Mouse (Mus musculus): Measurements from ENCODE around the gene Wdr63.

Gene Wdr63

DNA sequence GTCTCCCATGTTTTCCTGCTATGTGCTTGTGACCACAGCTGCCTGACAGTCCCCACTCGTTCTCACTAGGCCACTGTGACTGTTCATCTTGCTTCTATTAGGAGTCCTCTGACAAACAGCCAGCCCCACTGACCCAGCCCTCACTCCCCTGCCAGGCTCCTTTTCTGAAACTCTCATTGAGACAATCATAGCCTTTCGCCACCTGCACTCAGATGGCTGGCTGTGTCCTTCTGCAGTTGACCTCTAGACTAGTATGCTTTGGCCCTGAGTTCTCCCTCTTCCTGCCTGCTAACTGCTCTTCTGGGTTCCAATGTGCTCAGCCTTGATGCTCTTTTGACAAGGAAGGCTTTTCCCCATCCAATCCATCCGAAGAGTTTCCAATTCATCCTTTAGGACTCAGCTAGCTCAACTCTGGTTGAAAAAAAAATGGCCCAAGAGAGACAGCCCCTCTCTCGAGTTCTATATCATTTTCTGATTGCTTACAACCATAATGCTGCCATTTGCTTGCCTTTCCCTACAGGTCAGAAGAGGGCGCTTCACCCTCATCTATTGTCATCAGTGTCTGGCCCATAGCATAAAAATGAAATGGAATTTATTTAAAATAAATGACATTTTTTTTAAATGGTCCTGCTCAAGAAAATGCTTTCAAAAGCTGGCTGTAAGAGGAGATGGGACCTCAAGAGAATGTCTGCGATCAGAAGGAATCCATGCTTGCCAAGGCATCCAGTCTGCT lies 54.7 kb downstream of the Wdr63 start:
- no peak for DNase-seq (ENCODE audit: low spot score in 2 of 2)

DNA sequence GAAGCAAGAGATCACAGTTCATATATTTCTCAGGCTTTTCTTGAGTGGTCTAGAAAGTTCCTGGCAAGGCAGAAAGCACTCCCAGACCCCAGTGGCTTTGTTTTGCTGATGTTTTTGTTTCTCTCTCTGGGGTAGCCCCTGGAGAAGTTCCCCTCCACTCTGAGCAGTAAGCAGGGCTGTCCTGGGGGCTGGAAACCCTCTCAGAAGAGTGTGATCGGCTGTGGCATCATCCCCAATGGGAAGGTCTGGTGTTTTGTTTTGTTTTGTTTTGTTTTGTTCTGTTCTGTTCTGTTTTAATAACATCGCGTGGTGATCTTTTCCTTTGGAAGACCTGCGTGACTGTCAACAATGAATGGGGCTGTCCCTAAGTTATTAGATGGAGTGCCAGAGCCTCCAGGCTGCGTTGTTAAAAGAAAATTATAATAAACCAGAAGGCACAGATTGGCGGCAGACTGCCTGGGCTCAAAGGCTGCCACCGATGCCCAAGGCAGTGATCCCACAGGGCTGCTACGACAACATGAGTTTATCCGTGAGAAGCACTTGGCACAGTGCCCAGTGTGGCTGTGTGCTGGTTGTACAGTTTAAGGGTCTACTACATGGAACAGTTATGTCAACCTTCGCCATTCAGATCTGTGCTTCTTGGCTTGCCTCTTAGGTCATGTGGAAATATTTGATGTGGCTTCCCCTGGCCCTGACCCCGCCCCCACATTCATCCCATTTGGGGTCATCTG lies 56.5 kb downstream of the Wdr63 start:
- DNase-seq (ENCODE audit: low spot score in 2 of 2) = no peak

DNA sequence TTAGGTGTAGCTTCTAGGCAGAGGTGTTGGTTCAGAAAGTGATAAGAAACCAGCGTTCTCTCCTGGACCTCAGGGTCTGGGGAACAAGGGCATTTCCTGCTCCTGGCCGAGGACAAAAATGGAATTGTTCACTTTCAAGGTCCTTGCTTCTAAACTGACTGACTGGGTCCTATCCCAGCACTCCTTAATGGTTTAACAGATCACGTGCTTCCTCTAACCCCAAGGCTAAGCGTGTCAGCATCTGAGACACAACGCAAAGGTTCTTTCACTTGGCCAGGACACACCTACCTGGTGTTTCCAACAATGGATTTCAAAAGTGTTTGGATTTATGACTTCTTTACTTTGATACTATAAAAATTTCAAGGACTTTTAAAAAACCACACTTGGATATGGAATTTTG lies 58.0 kb downstream of the Wdr63 start:
- DNase-seq (ENCODE audit: low spot score in 2 of 2) = no peak

DNA sequence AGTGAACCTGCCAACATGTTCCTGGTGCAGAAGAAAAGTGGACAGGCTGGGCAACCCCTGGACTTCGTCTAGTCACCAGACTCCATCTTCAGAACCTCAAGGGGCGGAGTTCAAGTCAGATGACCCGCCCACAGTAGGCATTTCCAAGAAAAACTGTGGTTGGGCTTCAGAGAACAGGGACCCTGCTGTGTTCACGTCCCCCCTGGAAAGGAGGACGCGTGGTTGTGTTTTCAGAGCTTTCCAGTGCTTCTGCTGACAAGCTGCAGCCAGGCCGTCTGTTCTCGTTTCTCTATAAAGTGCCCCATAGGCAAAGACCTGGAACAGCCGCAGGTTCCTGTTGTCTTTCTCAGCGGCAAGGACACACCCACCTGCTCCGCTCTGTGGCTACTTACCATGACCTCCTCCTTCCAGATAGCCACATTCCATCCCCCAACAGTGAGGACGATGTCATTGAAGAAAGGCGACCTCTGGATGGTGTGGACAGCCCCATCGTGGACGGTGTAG lies 60.2 kb downstream of the Wdr63 start:
- no peak for DNase-seq (ENCODE audit: low spot score in 2 of 2)

DNA sequence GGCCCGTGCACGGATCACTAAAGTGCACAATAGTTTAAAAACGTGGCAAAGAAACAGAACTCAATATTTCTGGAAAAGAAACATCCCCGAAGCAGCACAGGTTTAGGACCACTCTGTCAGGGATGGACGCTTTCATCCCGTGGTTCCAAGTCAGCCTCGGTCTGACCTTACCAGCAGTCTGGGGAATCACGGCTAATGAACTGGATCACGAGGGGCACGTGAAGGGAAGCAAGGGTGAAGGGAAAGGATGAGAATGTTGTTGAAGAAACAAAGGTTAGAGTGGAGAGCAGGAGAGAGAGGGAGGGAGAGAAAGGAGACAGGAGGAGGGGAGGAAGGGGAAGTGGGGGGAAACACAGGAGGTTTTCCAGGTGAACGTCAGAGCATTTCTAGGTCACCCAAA lies 61.9 kb downstream of the Wdr63 start:
- no peak for DNase-seq (ENCODE audit: low spot score in 2 of 2)

DNA sequence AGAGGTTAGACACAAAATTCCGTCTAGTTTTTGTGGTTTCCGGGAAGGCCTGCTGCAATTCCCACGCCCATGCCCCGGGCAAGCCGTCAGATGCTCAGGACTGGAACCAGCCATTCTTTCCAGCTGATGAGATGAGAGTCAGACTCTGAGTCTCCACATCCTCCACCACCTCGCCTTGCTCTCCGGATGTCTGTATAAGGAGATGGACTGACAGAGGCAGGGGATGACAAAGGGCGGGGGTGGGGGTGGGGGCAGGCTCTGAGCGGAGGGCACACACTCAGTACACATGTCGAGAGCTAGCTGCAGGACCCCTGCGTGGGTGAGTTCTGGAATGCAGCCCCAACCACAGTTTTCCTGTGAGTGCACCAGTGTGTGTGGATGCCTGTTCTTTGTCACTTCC lies 63.0 kb downstream of the Wdr63 start:
- no peak for DNase-seq (ENCODE audit: low spot score in 2 of 2)

DNA sequence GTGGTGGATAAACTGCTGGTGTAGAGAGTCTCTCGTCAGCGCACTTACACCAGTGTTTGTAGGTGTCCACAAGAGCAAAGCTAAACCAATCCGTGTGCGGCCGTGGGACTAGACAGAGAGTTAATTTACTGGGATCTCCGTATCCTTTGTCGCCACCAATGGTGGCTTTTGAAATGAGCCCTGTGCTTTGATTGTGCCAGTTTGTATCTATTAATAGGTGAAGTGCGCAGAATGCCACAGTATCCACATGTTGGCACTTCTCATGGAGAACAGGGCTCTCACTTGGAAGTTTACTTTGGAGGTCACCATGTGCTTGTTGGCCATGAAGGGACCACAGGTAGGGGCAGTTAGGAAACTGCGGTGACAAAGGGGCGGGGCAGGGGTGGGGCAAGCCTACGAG lies 66.5 kb downstream of the Wdr63 start:
- DNase-seq (ENCODE audit: low spot score in 2 of 2) = no peak

DNA sequence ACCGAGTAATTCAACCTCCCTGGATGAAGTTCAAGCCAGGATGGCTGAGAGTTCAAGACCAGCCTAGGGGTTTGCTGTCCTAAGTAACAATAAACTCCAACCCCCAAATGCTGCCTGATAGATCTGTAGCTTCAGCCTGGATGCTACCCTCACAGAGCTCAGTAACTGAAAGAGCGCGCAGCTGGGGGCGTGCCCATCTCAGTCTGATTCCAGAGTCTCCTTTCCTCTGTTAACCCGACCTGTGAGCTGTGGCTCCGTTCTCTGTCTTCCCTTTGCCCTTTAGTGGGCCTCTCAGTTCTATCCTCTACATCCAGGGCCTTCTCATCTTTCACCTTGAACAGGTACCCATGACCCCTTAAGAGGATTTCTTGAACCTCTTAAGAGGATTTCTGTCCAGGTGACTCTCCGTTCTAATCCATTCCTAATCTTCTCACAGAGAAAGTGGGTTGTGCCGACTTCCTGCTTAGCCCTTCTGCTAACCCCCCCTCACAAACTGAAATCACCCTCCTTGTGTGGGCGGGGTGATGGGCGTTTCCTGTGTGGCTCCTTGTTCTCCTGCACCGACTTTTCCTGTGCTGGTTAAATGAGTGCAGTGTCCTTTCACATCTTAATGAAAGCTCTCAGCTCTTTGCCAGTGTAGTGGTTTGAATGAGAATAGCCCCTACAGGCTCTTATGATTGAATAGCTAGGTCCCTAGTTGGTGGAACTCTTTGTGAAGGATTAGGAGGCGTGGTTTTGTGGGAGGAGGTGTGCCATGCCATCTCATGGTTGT lies 68.6 kb downstream of the Wdr63 start:
- DNase-seq (ENCODE audit: low spot score in 2 of 2) = no peak

DNA sequence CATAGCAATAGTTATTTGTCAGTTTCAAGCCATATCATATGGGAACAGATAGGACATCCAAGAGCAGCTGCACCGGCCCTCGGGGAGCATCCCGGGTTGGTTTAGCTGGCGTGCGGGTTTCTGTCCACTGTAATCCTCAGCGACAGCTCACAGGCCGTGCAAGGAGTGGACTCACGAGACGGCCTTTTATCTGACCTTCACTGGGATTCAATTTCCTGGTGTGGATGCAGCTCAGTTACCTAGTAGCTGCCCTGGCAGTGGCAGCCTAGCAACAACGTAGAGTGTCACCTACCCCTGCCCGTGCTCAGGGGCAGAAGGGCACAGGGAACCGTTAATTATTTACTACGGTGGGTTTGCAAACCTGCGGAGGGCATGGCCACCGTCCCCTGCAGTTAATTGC lies 70.0 kb downstream of the Wdr63 start:
- no peak for DNase-seq (ENCODE audit: low spot score in 2 of 2)

DNA sequence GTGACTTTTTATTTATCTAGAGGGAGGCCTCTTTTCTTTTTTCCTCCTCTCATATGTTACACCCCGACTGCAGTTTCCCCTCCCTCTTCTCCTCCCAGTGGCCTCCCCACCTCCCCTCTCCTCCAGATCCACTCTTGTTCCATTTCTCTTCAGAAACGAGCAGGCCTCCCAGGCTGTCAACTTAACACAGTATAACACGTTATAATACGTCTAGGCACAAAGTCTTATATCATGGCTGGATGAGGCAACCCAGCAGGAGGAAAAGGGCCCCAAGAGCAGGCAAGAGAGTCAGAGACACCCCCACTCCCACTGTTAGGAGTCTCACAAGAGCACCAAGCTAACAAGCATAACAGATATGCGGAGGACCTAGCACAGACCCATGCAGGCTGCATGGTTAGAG lies 75.0 kb downstream of the Wdr63 start:
- DNase-seq (ENCODE audit: low spot score in 2 of 2) = no peak

DNA sequence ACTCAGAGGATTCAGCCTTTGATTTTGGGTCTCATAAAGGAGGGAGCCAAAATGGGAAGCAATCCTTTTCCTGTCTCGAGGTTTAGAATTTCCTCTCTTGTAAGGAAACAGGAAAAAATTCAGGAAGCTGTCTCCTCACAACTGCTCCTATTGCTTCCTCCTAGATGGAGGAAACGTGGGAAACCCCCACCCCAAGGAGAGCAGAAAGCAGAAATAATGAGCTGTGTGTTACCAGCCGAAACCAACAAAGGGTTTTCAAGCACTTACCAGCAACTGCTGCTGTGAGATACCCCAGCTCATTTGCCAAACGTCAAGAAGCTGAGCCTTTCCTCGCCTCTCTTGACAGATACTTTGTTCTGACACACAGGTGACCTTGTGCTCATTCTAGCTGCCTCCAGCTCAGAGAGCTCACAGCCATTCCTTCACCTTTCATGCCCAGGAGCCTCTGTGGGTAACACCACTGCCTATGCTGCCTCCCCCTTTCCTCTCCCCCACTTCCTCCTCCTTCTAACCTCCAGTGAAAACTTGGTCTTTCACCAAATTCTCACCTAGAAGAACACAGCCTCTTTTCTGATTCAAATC lies 77.6 kb downstream of the Wdr63 start:
- DNase-seq (ENCODE audit: low spot score in 2 of 2) = no peak

DNA sequence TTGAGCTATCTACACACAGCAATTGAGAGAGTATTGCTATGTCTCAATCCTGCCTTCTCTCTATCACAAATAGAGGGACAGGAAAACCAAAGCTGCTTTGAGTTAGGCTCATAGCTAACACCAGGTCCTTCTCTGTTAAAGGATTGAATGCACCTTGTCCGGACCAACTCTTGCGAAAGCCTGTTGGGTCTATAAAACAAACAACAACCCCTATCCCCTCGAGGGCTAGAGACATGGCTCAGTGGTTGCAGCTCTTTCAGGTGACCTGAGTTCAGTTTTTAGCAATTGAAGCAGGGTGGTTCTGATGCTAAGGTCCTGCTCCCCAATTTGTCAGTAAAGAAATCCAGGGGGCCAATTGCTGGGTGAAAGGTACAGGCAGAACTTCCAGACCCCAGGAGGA lies 78.7 kb downstream of the Wdr63 start:
- DNase-seq (ENCODE audit: low spot score in 2 of 2) = no peak

DNA sequence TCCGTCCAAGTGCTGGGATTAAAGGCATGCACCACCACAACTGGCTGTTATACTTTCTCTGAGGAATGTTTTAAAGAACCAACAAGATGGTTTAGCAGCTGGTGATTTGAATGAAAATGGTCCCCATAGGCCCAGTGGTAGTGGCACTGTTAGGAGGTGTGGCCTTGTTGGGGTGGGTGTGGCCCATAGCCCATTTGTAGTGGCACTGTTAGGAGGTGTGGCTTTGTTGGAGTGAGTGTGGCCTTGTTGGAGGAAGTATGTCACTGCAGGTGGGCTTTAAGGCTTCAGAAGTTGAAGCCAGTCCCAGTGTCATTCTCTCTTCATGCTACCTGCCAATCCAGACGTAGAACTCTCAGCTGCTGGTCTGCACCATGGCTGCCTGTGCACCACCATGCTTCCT lies 79.5 kb downstream of the Wdr63 start:
- DNase-seq (ENCODE audit: low spot score in 2 of 2) = no peak

DNA sequence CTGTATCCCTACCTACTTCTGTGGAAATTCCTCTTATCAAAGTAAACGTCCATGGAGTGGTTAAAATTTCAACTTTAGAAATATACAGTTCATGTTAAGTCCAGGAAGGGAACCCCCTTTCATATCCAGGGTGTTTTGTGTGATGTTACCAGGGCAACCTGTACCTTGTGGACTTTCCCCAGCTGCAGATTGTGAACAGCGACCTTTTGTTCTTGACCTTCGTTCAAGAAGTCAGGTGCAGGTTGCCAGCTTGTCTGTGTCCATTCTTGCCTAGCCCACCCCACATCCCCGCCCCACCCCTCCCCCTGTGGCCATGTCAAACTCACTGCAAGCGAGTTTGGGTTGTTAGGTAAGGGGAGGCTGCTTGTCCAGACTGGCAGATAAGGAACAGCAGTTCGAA lies 80.8 kb downstream of the Wdr63 start:
- no peak for DNase-seq (ENCODE audit: low spot score in 2 of 2)

DNA sequence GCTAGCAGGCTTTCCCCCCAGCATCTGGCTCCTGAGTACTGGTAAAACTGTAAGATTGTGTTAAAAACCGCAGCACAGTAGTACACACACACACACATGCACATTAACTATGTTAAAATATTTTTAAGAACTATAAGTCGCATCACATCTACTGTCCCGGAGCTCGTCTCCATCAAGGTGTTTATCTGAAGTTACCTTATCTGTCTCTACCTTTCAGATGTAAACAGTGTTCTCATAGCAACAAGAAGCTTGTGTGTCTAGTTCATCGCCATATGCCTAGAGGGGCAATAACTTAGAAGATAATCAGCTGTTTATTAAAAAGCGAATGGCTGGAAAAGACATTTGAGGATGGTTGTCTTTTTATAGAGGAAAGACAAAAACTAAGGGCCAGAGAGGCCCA lies 82.4 kb downstream of the Wdr63 start:
- no peak for DNase-seq (ENCODE audit: low spot score in 2 of 2)

DNA sequence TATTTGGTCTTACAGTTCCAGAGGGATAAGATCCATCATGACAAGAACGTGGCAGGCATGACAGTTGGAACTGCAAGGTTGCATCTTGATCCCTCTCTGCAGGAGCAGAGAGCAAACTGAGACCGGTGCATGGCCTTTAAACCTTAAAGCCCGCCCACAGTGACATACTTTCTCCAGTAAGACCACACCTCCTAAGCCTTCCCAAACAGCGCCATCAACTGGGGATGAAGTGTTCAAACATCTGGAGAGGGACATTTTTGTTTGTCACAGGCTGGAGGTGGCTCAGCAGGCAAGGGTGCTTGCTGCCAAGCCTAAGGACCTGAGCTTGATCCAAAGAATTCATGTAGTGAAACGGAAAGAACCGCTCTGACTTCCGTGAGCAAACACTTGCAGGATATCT lies 83.2 kb downstream of the Wdr63 start:
- DNase-seq (ENCODE audit: low spot score in 2 of 2) = no peak

DNA sequence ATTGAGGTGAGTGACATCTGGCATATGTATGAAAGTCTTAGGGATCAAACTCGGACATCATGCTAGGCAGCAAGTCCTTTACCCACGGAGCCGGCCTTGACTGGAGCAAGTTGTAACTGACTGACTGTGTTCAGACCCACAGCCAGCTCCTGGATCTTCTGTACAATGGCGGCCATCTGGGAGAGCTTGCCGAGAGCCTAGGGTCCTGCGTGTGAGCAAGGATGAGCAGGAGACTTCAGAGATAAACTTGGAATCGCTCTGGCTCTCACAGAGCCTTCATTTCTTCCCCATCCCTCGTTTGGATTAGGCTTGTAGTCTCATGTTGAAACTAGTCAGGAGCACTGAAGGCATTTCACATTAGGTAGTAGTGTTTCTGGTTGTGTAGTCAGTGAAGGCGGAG lies 85.7 kb downstream of the Wdr63 start:
- no peak for DNase-seq (ENCODE audit: low spot score in 2 of 2)

DNA sequence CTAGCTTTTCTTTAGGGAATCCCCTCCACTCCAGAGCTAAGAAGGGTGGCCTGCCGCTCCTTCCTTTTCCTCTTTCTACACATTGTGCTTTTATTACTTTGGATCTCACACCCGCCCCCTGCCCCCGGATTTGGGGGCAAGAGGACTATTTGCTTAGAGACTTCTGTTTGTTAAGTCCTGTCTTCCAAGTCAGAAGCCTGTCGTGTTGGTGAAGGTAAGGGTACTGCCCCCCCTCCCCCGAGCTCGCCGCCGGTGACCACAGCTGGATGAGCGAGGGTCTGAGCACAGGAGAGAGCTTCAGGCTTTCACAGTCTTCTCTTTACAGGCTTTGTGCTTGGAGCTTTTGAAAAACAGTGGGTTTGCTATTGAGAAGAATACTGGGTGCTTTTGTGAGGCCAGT lies 90.4 kb downstream of the Wdr63 start:
- DNase-seq (ENCODE audit: low spot score in 2 of 2) = no peak

DNA sequence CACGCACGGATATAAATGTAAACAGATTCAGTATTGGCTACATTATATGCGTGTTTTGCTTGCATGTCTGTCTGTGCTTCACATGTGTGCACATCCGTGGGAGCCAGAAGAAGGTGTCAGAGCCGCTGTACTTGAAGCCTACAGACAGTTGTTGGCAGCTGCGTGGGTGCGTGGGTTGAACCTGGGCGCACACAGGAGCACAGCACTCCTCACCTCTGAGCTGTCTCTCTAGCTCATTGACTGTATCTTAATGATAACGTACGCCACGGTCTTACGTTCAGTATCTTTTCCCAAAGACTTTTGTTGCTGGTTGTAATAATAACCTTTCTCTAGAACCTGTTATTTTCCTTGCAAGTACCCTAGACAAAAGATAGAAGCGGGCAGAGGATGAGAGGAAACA lies 91.0 kb downstream of the Wdr63 start:
- DNase-seq (ENCODE audit: low spot score in 2 of 2) = no peak

DNA sequence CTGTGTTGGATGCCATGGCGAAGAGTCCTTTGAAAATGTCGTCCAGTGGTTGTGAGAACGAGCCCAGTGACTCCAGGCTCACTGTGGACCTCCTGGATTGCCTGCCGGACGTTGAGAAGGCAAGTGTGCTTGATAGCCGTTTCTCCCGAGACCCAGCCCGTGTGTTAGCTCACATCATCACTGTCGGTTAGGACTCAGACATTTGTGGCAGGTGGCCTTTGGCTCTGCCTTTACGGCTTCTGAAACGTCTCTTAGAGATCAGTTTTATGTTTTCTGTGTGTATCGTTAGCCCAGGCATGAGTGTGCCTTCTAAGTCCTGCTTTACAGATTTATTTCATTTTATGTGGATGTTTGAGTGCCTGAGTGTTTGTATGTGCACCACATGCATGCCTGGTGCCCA lies 93.6 kb downstream of the Wdr63 start:
- no peak for DNase-seq (ENCODE audit: low spot score in 2 of 2)

DNA sequence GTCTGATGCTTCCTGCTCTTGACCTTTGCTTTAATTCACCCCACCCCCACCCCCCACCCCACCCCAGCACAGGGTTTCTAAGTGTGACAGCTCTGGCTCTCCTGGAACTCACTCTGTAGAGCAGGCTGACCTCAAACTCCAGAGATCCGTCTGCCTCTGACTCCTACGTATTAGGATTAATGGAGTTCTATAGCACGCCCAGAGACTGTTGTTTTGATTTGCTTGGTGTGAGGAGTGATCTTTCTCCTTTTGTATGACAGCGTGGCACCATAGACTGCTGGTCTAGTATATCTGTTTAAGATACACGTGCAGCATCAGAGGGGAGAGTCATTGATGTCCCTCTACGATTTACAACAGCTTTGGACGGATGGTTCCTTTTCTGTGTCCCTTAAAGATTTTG lies 94.4 kb downstream of the Wdr63 start:
- DNase-seq (ENCODE audit: low spot score in 2 of 2) = no peak

DNA sequence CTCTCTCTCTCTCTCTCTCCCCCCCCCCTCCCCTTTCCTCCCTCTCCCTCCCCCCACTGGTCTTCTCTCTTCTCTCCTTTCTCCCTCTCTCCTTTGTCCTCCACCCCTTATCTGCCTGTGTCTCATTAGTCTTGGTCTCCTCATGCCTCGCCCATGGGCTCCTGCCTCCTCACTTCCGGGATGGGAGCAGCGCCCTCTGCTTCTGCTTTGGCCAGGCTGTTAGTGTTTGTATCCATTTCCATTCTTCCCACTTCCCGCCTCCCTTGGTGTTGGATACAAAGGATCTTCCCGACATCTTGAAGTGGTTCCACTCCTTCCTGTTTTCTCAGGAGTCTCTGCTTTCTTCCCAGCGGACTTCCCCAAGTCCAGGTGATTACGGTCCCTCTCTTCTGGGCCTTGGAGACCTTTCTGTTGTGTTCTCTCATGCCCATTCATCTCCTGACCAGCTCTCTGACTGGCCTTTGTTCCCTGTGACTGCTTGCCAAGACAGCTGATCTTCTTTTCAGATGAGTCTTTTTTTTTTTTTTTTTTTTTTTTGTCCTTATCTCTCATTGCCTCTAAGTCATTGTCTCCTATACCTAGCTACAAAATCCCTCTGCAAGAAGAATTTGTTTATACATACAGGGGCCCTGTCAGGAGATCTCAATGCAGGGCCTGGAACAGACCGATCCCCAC lies 96.2 kb downstream of the Wdr63 start:
- no peak for DNase-seq (ENCODE audit: low spot score in 2 of 2)
